Mouse (Mus musculus) embryonic facial prominence, embryonic 15.5 days (tissue): Measurements from ENCODE around the gene Xndc1. TPM values are rescaled to one million over a fixed set of nuclear protein-coding genes. Genes with fewer than 3 reads are reported as not detected.

Source experiments
- ATAC-seq: fragments of 200-750 bp; cut with Nextera tagmentation; 2 replicates; pipeline ENCODE4 v1.8.0; 2017; ENCODE audit warnings: low read depth, moderate TSS enrichment; ENCODE audit not compliant: insufficient number of reproducible peaks, low FRiP score, low TSS enrichment
- H3K27ac ChIP-seq: fragments of 300-500 bp; sonication (generic); replicated peaks from 2 replicates; pipeline ENCODE4 v1.5.1; 2015; ENCODE audit warnings: mild to moderate bottlenecking, inconsistent platforms
- H3K27me3 ChIP-seq: fragments of 300-500 bp; sonication (generic); 2 replicates; pipeline ENCODE4 v1.6.1; 2015; ENCODE audit warnings: inconsistent platforms
- H3K36me3 ChIP-seq: fragments of 300-500 bp; sonication (generic); 2 replicates; pipeline ENCODE4 v1.6.1; 2015; ENCODE audit warnings: mild to moderate bottlenecking, inconsistent platforms
- H3K4me1 ChIP-seq: fragments of 300-500 bp; sonication (generic); 2 replicates; pipeline ENCODE4 v1.6.1; 2015; ENCODE audit warnings: inconsistent platforms
- H3K4me2 ChIP-seq: fragments of 300-500 bp; sonication (generic); replicated peaks from 2 replicates; pipeline ENCODE4 v1.6.1; 2015; ENCODE audit warnings: mild to moderate bottlenecking, inconsistent platforms
- H3K4me3 ChIP-seq: fragments of 300-500 bp; sonication (generic); replicated peaks from 2 replicates; pipeline ENCODE4 v1.5.1; 2015; ENCODE audit warnings: mild to moderate bottlenecking, inconsistent platforms
- H3K9ac ChIP-seq: fragments of 300-500 bp; sonication (generic); 2 replicates; pipeline ENCODE4 v1.6.1; 2015; ENCODE audit warnings: inconsistent platforms
- H3K9me3 ChIP-seq: fragments of 300-500 bp; sonication (generic); replicated peaks from 2 replicates; pipeline ENCODE4 v1.6.1; 2016; ENCODE audit warnings: inconsistent platforms
- WGBS: fragments of 180-500 bp; shearing (Covaris S2); methylation state at CpG from one replicate; pipeline ENCODE4 v1.1.7; 2015; 5-methylcytosine and 5-hydroxymethylcytosine counted together
- polyA plus RNA-seq: library from polyadenylated mRNA; unstranded; fragments of >200 nt; fragmentation: Nextera tagmentation; extraction: Ambion mirVana; gene quantifications from 2 replicates; pipeline ENCODE4 v1.2.1, GENCODE M21; 2015

Gene Xndc1
- polyA plus RNA-seq, 1 experiment from 2014 or later: 37.4 TPM

DNA sequence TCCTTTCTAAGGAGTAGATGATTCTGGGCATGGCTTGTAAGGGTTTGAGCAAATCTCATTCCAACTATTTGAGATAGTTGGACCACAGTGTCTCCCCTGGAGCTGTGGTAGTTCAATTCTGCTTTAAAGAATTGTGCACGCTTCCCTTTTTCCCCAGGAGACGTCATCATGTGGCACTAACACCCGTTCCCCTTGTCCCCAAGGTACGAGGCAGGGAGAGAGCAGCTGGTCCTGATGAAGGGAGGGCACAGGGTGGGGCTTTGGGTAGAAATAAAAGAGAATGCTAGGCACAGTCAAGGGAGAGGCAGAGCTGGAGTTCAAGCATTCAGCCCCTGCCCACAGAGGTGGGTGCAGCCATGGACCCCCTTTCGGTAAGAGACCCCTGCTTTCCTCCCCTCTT, 17.5 kb downstream of the Xndc1 start, which contains the start of gene Trpc2:
Gene Trpc2, plus strand, starts transcription at position 301 of the 400 bp plus-strand sequence.
- Histone ChIP-seq H3K27me3 (no peaks in the 10 kb centered on the region), H3K27ac (no peak within 1 kb of the TSS), H3K36me3 (peaks cover 52% of the 10 kb centered on the region), H3K9ac (no peak within 1 kb of the TSS), H3K4me3 (no peak within 1 kb of the TSS), H3K4me1 (no peaks in the 10 kb centered on the region), H3K9me3 (no peaks in the 10 kb centered on the region), H3K4me2 (no peak within 1 kb of the TSS)
- ATAC-seq: peak; percentile 45; the same call in 1 of the 2 replicates
- 66% methylated on average over 5 of the region's 5 CpGs for WGBS

DNA sequence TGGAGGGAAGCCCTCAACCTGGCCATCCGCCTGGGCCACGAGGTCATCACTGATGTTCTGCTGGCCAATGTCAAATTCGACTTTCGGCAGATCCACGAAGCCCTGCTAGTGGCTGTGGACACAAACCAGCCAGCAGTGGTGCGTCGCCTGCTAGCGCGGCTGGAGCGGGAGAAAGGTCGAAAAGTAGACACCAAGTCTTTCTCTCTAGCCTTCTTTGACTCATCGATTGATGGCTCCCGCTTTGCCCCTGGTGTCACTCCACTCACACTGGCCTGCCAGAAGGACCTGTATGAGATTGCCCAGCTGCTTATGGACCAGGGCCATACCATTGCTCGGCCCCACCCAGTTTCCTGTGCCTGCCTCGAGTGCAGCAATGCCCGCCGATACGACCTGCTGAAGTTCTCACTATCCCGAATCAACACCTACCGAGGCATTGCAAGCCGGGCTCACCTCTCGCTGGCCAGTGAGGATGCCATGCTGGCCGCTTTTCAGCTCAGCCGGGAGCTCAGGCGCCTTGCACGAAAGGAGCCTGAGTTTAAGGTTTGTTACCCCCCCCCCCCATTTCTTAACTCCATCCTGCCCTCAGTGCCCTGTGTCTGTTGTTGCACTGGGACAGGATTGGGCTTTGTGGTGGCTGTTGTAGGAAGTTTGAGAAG, 18.9 kb downstream of the Xndc1 start:
- Histone ChIP-seq H3K4me3 (no peak overlapping the region), H3K27ac (no peak overlapping the region), H3K9me3 (no peaks in the 10 kb centered on the region), H3K36me3 (peaks cover 47% of the 10 kb centered on the region), H3K4me1 (no peaks in the 10 kb centered on the region), H3K4me2 (no peak overlapping the region), H3K9ac (no peak overlapping the region), H3K27me3 (no peaks in the 10 kb centered on the region)
- WGBS: 92% methylated on average over 26 of the region's 26 CpGs
- ATAC-seq: no peak

DNA sequence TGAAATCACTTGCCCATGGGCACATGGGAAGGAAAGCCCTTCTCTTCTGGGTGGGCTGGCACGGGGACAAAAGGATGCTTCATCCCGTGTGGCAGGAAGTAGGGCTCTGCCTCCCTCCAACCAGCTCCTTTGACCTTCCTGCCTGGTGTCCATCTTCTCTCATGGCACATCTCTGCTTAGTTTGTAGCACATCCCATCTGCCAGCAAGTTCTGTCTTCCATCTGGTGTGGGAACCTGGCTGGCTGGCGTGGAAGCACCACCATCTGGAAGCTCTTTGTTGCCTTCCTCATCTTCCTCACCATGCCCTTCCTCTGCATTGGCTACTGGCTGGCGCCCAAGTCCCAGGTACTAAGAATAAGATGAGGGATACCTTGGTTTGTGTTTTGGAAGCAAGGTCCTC, 22.0 kb downstream of the Xndc1 start:
- Histone ChIP-seq H3K4me2 (no peak overlapping the region), H3K4me3 (no peak overlapping the region), H3K9ac (no peak overlapping the region), H3K27me3 (no peaks in the 10 kb centered on the region), H3K4me1 (no peaks in the 10 kb centered on the region), H3K36me3 (peaks cover 27% of the 10 kb centered on the region), H3K27ac (no peak overlapping the region), H3K9me3 (no peaks in the 10 kb centered on the region)
- ATAC-seq: no peak
- 75% methylated on average over 4 of the region's 4 CpGs for WGBS

DNA sequence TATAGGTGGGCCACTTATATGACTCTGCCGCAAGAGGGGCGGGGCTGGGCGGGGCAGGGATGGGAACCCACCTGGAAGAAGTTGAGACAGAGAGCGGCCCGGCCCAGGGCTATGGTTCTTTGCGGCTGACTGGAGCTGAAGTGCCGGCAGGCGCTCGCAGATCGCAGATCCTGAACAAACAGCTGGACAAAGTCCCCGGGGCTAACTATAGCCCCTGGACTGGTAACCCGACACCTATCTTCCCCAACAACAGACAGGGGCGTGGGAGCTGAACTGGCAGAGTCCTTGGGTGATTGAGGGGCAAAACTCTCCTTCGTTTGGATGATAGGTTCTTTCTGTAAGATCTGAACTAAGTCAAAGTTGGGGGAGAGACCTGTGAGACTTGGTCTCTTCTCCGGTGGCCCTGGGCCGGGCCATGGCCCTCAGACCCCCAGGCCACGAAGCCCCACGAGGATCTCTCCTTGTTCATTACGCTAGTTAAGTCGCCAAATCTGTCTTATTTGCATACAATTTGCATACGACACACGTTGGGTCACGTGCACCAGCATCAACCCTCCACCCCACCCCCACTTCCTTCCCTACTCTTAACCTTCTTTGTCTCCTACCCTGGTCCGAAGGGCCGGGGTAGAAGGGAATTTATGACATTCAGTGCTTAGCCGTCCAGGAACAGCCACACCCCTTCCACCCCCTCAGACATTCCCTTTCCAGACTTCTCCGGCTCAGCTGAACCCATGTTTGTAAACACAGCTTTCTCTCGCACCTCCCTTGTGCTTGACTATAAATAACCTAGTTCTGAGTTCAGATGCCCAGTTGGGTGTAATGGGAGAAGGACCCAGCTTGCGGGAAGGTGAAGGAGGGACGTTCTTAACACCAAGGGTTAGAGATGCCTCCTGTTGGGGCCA, 34.7 kb downstream of the Xndc1 start:
- no peak overlapping the region for H3K9ac ChIP-seq
- WGBS: 4% methylated on average over 30 of the region's 30 CpGs
- H3K27me3 ChIP-seq: no peaks in the 10 kb centered on the region
- peak overlapping the region; percentile 45 for H3K4me2 ChIP-seq
- no peaks in the 10 kb centered on the region for H3K36me3 ChIP-seq
- ATAC-seq: peak; percentile 55
- 0 out of 2 replicates have a peak, but pooled peaks cover 15% of the 10 kb centered on the region for H3K4me1 ChIP-seq
- H3K4me3 ChIP-seq: peak overlapping the region; percentile 23
- H3K9me3 ChIP-seq: no peaks in the 10 kb centered on the region
- H3K27ac ChIP-seq: peak overlapping the region; percentile 35

- ATAC-seq: no peak
- Histone ChIP-seq H3K4me2 (no peak overlapping the region), H3K9ac (no peak overlapping the region), H3K36me3 (no peaks in the 10 kb centered on the region), H3K9me3 (no peaks in the 10 kb centered on the region), H3K4me1 (0 out of 2 replicates have a peak, but pooled peaks cover 15% of the 10 kb centered on the region), H3K27me3 (no peaks in the 10 kb centered on the region), H3K27ac (no peak overlapping the region), H3K4me3 (no peak overlapping the region)
- WGBS: 67% methylated on average over 5 of the region's 5 CpGs
These were observed 35.6 kb downstream of the Xndc1 start for GRCm38 (mm10) chr7:102100868-102101267.

- no peaks in the 10 kb centered on the region for H3K27me3 ChIP-seq
- no peak within 1 kb of the TSS for H3K27ac ChIP-seq
- no peak within 1 kb of the TSS for H3K9ac ChIP-seq
- H3K4me3 ChIP-seq: no peak within 1 kb of the TSS
- no peak within 1 kb of the TSS; the same call in 1 of the 2 replicates for H3K4me2 ChIP-seq
- H3K9me3 ChIP-seq: no peaks in the 10 kb centered on the region
- no peaks in the 10 kb centered on the region for H3K36me3 ChIP-seq
- 46% methylated on average over 5 of the region's 5 CpGs for WGBS
- no peak for ATAC-seq
- peaks cover 15% of the 10 kb centered on the region; the same call in 1 of the 2 replicates for H3K4me1 ChIP-seq
These were observed 36.2 kb downstream of the Xndc1 start, which contains the start of gene Art1 for GRCm38 (mm10) chr7:102101487-102101886. TSS of gene Art1 (plus strand) at chr7:102101743.

GRCm38 (mm10) chr7:102102241-102102640, 36.9 kb downstream of the Xndc1 start:
- H3K36me3 ChIP-seq: no peaks in the 10 kb centered on the region
- WGBS: 43% methylated on average over 8 of the region's 8 CpGs
- peaks cover 23% of the 10 kb centered on the region for H3K4me1 ChIP-seq
- H3K9ac ChIP-seq: no peak overlapping the region
- H3K9me3 ChIP-seq: no peaks in the 10 kb centered on the region
- no peaks in the 10 kb centered on the region for H3K27me3 ChIP-seq
- no peak overlapping the region for H3K4me3 ChIP-seq
- ATAC-seq: no peak
- no peak overlapping the region for H3K27ac ChIP-seq
- no peak overlapping the region for H3K4me2 ChIP-seq

GRCm38 (mm10) chr7:102102696-102103095, 37.4 kb downstream of the Xndc1 start:
- peaks cover 23% of the 10 kb centered on the region for H3K4me1 ChIP-seq
- 45% methylated on average over 6 of the region's 6 CpGs for WGBS
- no peaks in the 10 kb centered on the region for H3K9me3 ChIP-seq
- H3K27ac ChIP-seq: no peak overlapping the region
- ATAC-seq: no peak
- no peaks in the 10 kb centered on the region for H3K36me3 ChIP-seq
- H3K4me3 ChIP-seq: no peak overlapping the region
- no peak overlapping the region for H3K4me2 ChIP-seq
- no peaks in the 10 kb centered on the region for H3K27me3 ChIP-seq
- no peak overlapping the region for H3K9ac ChIP-seq

DNA sequence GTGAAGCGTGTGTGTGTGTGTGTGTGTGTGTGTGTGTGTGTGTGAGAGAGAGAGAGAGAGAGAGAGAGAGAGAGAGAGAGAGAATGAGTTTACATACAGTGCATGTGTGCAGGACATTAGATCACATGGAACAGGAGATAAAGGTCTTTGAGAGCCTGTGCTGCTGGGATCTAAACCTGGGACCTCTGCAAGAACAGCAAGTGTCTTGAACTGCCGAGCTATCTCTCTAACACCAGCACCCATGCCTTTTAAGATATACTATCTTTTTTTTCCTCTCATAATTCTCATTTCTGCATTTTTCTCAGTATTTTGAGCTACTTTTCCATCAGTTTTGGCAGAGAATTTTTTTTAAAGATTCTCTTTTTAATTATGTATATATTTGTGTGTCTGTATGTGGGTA, 38.2 kb downstream of the Xndc1 start:
- no peak for ATAC-seq
- 85% methylated on average over 2 of the region's 2 CpGs for WGBS
- Histone ChIP-seq H3K4me3 (no peak overlapping the region), H3K27ac (no peak overlapping the region), H3K36me3 (no peaks in the 10 kb centered on the region), H3K4me2 (no peak overlapping the region), H3K4me1 (peaks cover 23% of the 10 kb centered on the region), H3K27me3 (no peaks in the 10 kb centered on the region), H3K9me3 (no peaks in the 10 kb centered on the region), H3K9ac (no peak overlapping the region)

- no peaks in the 10 kb centered on the region for H3K27me3 ChIP-seq
- peaks cover 21% of the 10 kb centered on the region for H3K4me1 ChIP-seq
- H3K9me3 ChIP-seq: no peaks in the 10 kb centered on the region
- H3K4me3 ChIP-seq: no peak overlapping the region
- no peaks in the 10 kb centered on the region for H3K36me3 ChIP-seq
- H3K9ac ChIP-seq: no peak overlapping the region
- 72% methylated on average over 5 of the region's 5 CpGs for WGBS
- H3K4me2 ChIP-seq: no peak overlapping the region
- no peak for ATAC-seq
- no peak overlapping the region for H3K27ac ChIP-seq
These were observed 38.8 kb downstream of the Xndc1 start for GRCm38 (mm10) chr7:102104126-102104525.

DNA sequence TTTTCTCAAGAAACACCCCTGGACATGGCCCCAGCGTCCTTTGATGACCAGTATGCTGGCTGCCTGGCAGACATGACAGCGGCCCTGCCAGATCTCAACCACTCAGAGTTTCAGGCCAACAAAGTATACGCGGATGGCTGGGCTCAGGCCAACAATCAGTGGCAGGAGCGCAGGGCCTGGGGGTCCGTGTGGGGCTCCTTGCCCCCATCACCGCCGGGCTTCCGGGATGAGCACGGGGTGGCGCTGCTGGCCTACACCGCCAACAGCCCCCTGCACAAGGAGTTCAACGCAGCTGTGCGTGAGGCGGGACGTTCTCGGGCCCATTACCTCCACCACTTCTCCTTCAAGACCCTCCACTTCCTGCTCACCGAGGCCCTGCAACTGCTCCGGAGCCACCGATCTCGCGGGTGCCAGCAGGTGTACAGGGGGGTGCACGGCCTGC, 41.4 kb downstream of the Xndc1 start:
- 16% methylated on average over 23 of the region's 23 CpGs for WGBS
- Histone ChIP-seq H3K9me3 (no peaks in the 10 kb centered on the region), H3K4me1 (peaks cover 8% of the 10 kb centered on the region), H3K4me3 (peak overlapping the region; percentile 26), H3K36me3 (no peaks in the 10 kb centered on the region), H3K9ac (peak overlapping the region; percentile 19; the same call in 1 of the 2 replicates), H3K27ac (no peak overlapping the region), H3K27me3 (no peaks in the 10 kb centered on the region), H3K4me2 (peak overlapping the region; percentile 47)
- no peak for ATAC-seq
